Mouse (Mus musculus) MEL (cell line): ENCODE measurements around the gene Dscam.

Experiments
- CTCF ChIP-seq, 3 experiments: IDR thresholded peaks in 2 of 3; conservative IDR thresholded peaks in 1 of 3; 2 replicates each; pipeline ENCODE4 v1.5.1; 2011 to 2012; ENCODE audit warnings: low read length in 3 of 3, low read depth in 2 of 3, mild to moderate bottlenecking in 2 of 3, improper control_type of control experiment in 1 of 3, inconsistent platforms in 1 of 3, mixed read lengths in 1 of 3, moderate library complexity in 1 of 3; ENCODE audit not compliant: control insufficient read depth in 1 of 3, insufficient read depth in 1 of 3, poor library complexity in 1 of 3, severe bottlenecking in 1 of 3
- E2F4 ChIP-seq: IDR thresholded peaks from 2 replicates; pipeline ENCODE4 v1.6.1; 2011; ENCODE audit warnings: low read depth, low read length, improper control_type of control experiment, borderline replicate concordance
- EP300 ChIP-seq, 2 experiments: IDR thresholded peaks; 2 replicates each; pipeline ENCODE4 v1.6.1; 2011; ENCODE audit warnings: improper control_type of control experiment in 2 of 2, low read length in 2 of 2, low read depth in 1 of 2, mild to moderate bottlenecking in 1 of 2
- ETS1 ChIP-seq: IDR thresholded peaks from 2 replicates; pipeline ENCODE4 v1.6.1; 2012; ENCODE audit warnings: low read depth, mild to moderate bottlenecking, inconsistent platforms, low read length, improper control_type of control experiment, moderate library complexity
- GABPA ChIP-seq: IDR thresholded peaks from 2 replicates; pipeline ENCODE4 v1.6.1; 2012; ENCODE audit warnings: low read depth, mild to moderate bottlenecking, inconsistent platforms, low read length, improper control_type of control experiment, moderate library complexity
- MXI1 ChIP-seq: IDR thresholded peaks from 2 replicates; pipeline ENCODE4 v1.6.1; 2011; ENCODE audit warnings: mild to moderate bottlenecking, low read depth, low read length, improper control_type of control experiment
- SIN3A ChIP-seq: IDR thresholded peaks from 2 replicates; pipeline ENCODE4 v1.6.1; 2012; ENCODE audit warnings: low read length, improper control_type of control experiment, inconsistent platforms
- USF2 ChIP-seq, 2 experiments: IDR thresholded peaks; 2 replicates each; pipeline ENCODE4 v1.6.1; 2011 to 2012; ENCODE audit warnings: improper control_type of control experiment in 2 of 2, low read length in 2 of 2, borderline replicate concordance in 1 of 2, inconsistent platforms in 1 of 2, low read depth in 1 of 2, mild to moderate bottlenecking in 1 of 2; ENCODE audit not compliant: insufficient read depth in 1 of 2
- ZNF384 ChIP-seq: IDR thresholded peaks from 2 replicates; pipeline ENCODE4 v1.6.1; 2012; ENCODE audit warnings: low read depth, mild to moderate bottlenecking, inconsistent platforms, low read length, improper control_type of control experiment

- no peak for TF ChIP-seq ETS1
- TF ChIP-seq E2F4 = no peak
- TF ChIP-seq SIN3A = no peak
- TF ChIP-seq USF2 (IDR thresholded peaks at IDR 0.05; ENCODE audit: borderline replicate concordance in 1 of 2, insufficient read depth in 1 of 2, low read depth in 1 of 2, low read length in 2 of 2) = no peak
- no peak for TF ChIP-seq CTCF (IDR thresholded peaks at IDR 0.05 in 2 of 3, conservative IDR thresholded peaks at IDR 0.05 in 1 of 3; ENCODE audit: control insufficient read depth in 1 of 3, insufficient read depth in 1 of 3, low read depth in 2 of 3, low read length in 3 of 3, poor library complexity in 1 of 3, severe bottlenecking in 1 of 3)
- no peak for TF ChIP-seq MXI1
- no peak for TF ChIP-seq ZNF384
- no peak for TF ChIP-seq GABPA
- no peak for TF ChIP-seq EP300 (IDR thresholded peaks at IDR 0.05; ENCODE audit: low read depth in 1 of 2, low read length in 2 of 2)
Observed at GRCm38 (mm10) chr16:97208276-97208675, 37.7 kb upstream of the Dscam start.
